Comparison of ENCODE assay signal across 22 mouse cellular contexts in the genomic region with DNA sequence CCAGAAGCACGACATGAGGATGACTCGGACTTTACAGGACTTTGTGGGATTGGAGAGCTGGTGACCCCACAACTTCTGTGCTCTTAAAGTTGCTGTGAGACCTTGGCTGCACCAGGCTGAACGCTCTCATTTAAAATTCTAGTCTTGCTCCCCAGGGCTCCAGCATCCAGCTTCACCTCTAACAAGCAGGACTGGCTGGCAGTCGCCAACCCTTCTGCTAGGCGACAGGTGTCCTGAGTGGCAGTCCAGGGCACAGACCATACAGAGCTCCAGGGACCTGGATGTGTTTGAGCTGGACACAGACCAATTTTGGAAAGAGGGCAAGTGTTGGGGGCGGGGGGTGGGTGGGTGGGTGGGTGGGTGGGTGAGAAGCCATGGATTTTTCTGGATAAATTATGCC. TPM values are rescaled to one million over a fixed set of nuclear protein-coding genes. Genes with fewer than 3 reads are reported as not detected.
DNase-seq lines count a peak whose midpoint lies in the region; ATAC-seq and TF ChIP-seq lines count a peak whose summit lies in the region.
"Had no signal": no experiment of that assay in that cellular context is flagged by ENCODE, and none has a peak within 500 bp of the region (broad histone marks: within the 10 kb centered on the region; RNA-seq: fewer than 3 reads in every experiment).

No protein-coding gene starts in this region.

- H3K4me2 ChIP-seq in forebrain, embryonic 12.5 days: peak overlapping the region; percentile 100; the same call in 1 of the 2 replicates
- H3K4me2 ChIP-seq in forebrain, embryonic 16.5 days (ENCODE audit: low read length): no peak overlapping the region
- peak overlapping the region; percentile 99 for H3K4me2 ChIP-seq in neural tube, embryonic 12.5 days (replicated peaks)

- H3K9me3 ChIP-seq in forebrain, embryonic 12.5 days: no peaks in the 10 kb centered on the region
- H3K9me3 ChIP-seq in forebrain, embryonic 16.5 days (ENCODE audit: control insufficient read depth, low read length): no peaks in the 10 kb centered on the region
- no peaks in the 10 kb centered on the region for H3K9me3 ChIP-seq in neural tube, embryonic 12.5 days
- H3K9me3 ChIP-seq: embryonic facial prominence, embryonic 15.5 days; forebrain, embryonic 10.5 days; forebrain, embryonic 15.5 days; heart, embryonic 10.5 days; heart, embryonic 15.5 days; hindbrain, embryonic 12.5 days; intestine, embryonic 15.5 days had no signal

- no peak overlapping the region for H3K27ac ChIP-seq in forebrain, embryonic 12.5 days
- H3K27ac ChIP-seq in forebrain, embryonic 16.5 days (ENCODE audit: low read length): no peak overlapping the region
- H3K27ac ChIP-seq in layer of hippocampus, adult 2 months: peak overlapping the region; percentile 54; the same call in 1 of the 2 replicates
- H3K27ac ChIP-seq in neural tube, embryonic 12.5 days: no peak overlapping the region
- H3K27ac ChIP-seq: embryonic facial prominence, embryonic 15.5 days; heart, embryonic 15.5 days; hindbrain, embryonic 12.5 days; intestine, embryonic 15.5 days had no signal

- DNase-seq in layer of hippocampus, adult 2 months (ENCODE audit: low spot score in 2 of 2): no peak
- no peak for DNase-seq in layer of hippocampus, adult 9-10 months (ENCODE audit: low spot score)
- no peak for DNase-seq in neural tube, embryonic 10.5 days (ENCODE audit: extremely low spot score, low spot score)
- DNase-seq: adrenal gland, adult 2 months; adrenal gland, postnatal 25 days; embryo, embryonic 11 days; gastrocnemius, postnatal 10 days; heart, adult 18-20 months; heart, postnatal 14 days had no signal

- no peak overlapping the region; the same call in 1 of the 2 replicates for H3K4me3 ChIP-seq in forebrain, embryonic 12.5 days (replicated peaks)
- no peak overlapping the region for H3K4me3 ChIP-seq in forebrain, embryonic 16.5 days (replicated peaks; ENCODE audit: low read length)
- H3K4me3 ChIP-seq in layer of hippocampus, adult 2 months: no peak overlapping the region
- H3K4me3 ChIP-seq in neural tube, embryonic 12.5 days: no peak overlapping the region
- H3K4me3 ChIP-seq: erythroblast, embryonic 14.5 days had no signal

- peaks cover 65% of the 10 kb centered on the region for H3K27me3 ChIP-seq in forebrain, embryonic 12.5 days
- no peaks in the 10 kb centered on the region for H3K27me3 ChIP-seq in forebrain, embryonic 16.5 days (replicated peaks; ENCODE audit: control insufficient read depth, insufficient read depth, low read length)
- H3K27me3 ChIP-seq in neural tube, embryonic 12.5 days (replicated peaks): peaks cover 51% of the 10 kb centered on the region

- WGBS in forebrain, embryonic 12.5 days: 29% methylated on average over 6 of the region's 6 CpGs
- 17% methylated on average over 6 of the region's 6 CpGs for WGBS in forebrain, embryonic 16.5 days
- 27% methylated on average over 6 of the region's 6 CpGs for WGBS in neural tube, embryonic 12.5 days

- no peak overlapping the region for H3K9ac ChIP-seq in forebrain, embryonic 12.5 days
- no peak overlapping the region for H3K9ac ChIP-seq in forebrain, embryonic 16.5 days (replicated peaks; ENCODE audit: low read depth, low read length)
- H3K9ac ChIP-seq in neural tube, embryonic 12.5 days: no peak overlapping the region

- TF ChIP-seq CTCF in layer of hippocampus, adult 2 months (conservative IDR thresholded peaks at IDR 0.05): no peak

- peaks cover 27% of the 10 kb centered on the region for H3K4me1 ChIP-seq in forebrain, embryonic 12.5 days
- peaks cover 23% of the 10 kb centered on the region for H3K4me1 ChIP-seq in forebrain, embryonic 16.5 days (replicated peaks; ENCODE audit: control insufficient read depth, insufficient read depth, low read length)
- H3K4me1 ChIP-seq in neural tube, embryonic 12.5 days: peaks cover 14% of the 10 kb centered on the region

- H3K36me3 ChIP-seq in forebrain, embryonic 12.5 days (replicated peaks): peaks cover 33% of the 10 kb centered on the region
- peaks cover 10% of the 10 kb centered on the region for H3K36me3 ChIP-seq in forebrain, embryonic 16.5 days (ENCODE audit: control insufficient read depth, insufficient read depth)
- H3K36me3 ChIP-seq in neural tube, embryonic 12.5 days: peaks cover 26% of the 10 kb centered on the region

- no peak for ATAC-seq in forebrain, embryonic 12.5 days (ENCODE audit: low FRiP score)
- no peak for ATAC-seq in forebrain, embryonic 16.5 days
- ATAC-seq in neural tube, embryonic 12.5 days (ENCODE audit: low FRiP score, low read depth): no peak
- ATAC-seq: intestine, embryonic 15.5 days had no signal

RNA-seq across cellular contexts. Expression of a gene that starts 0.7 kb away (rescaled TPM):
- 6.8 and 7.4 TPM in 2 replicates for polyA plus RNA-seq in forebrain, embryonic 12.5 days (2016; fragmentation: Nextera tagmentation; extraction: Ambion mirVana)
- polyA plus RNA-seq in forebrain, embryonic 16.5 days (2015; fragmentation: Nextera tagmentation; extraction: Ambion mirVana): 26.4 and 33.5 TPM in 2 replicates
- total RNA-seq in layer of hippocampus, adult 2 months (2021): 100 to 1,000 TPM; 118 to 121 TPM
- polyA plus RNA-seq in neural tube, embryonic 12.5 days (2016; fragmentation: Nextera tagmentation; extraction: Ambion mirVana): 6.1 and 7.8 TPM in 2 replicates
- polyA plus RNA-seq: heart, embryonic 10.5 days had no signal

RNA-seq across cellular contexts. Expression of a gene that starts 12.2 kb away (rescaled TPM):
- polyA plus RNA-seq in forebrain, embryonic 12.5 days (2016; fragmentation: Nextera tagmentation; extraction: Ambion mirVana): 319 and 331 TPM in 2 replicates
- polyA plus RNA-seq in forebrain, embryonic 16.5 days (2015; fragmentation: Nextera tagmentation; extraction: Ambion mirVana): 173 and 196 TPM in 2 replicates
- 100 to 1,000 TPM; 186 to 202 TPM for total RNA-seq in layer of hippocampus, adult 2 months (2021)
- 255 and 274 TPM in 2 replicates for polyA plus RNA-seq in neural tube, embryonic 12.5 days (2016; fragmentation: Nextera tagmentation; extraction: Ambion mirVana)

RNA-seq across cellular contexts. Expression of a gene that starts 19.0 kb away (rescaled TPM):
- 1.5 and 2.7 TPM in 2 replicates for polyA plus RNA-seq in forebrain, embryonic 12.5 days (2016; fragmentation: Nextera tagmentation; extraction: Ambion mirVana)
- 2.4 and 4.0 TPM in 2 replicates for polyA plus RNA-seq in forebrain, embryonic 16.5 days (2015; fragmentation: Nextera tagmentation; extraction: Ambion mirVana)
- 1 to 10 TPM; 6.5 to 7.7 TPM for total RNA-seq in layer of hippocampus, adult 2 months (2021)
- 5.8 and 7.3 TPM in 2 replicates for polyA plus RNA-seq in neural tube, embryonic 12.5 days (2016; fragmentation: Nextera tagmentation; extraction: Ambion mirVana)
- total RNA-seq: common myeloid progenitor, adult 5-6 weeks had no signal

RNA-seq across cellular contexts. Expression of a gene that starts 40.7 kb away (rescaled TPM):
- 20.3 and 21.3 TPM in 2 replicates for polyA plus RNA-seq in forebrain, embryonic 12.5 days (2016; fragmentation: Nextera tagmentation; extraction: Ambion mirVana)
- 20.7 and 21.3 TPM in 2 replicates for polyA plus RNA-seq in forebrain, embryonic 16.5 days (2015; fragmentation: Nextera tagmentation; extraction: Ambion mirVana)
- 10 to 100 TPM; 42.3 to 43.0 TPM for total RNA-seq in layer of hippocampus, adult 2 months (2021)
- 23.0 and 24.7 TPM in 2 replicates for polyA plus RNA-seq in neural tube, embryonic 12.5 days (2016; fragmentation: Nextera tagmentation; extraction: Ambion mirVana)

RNA-seq across cellular contexts. Expression of a gene that starts 46.3 kb away (rescaled TPM):
- polyA plus RNA-seq in forebrain, embryonic 12.5 days (2016; fragmentation: Nextera tagmentation; extraction: Ambion mirVana): 0.43 and 0.46 TPM in 2 replicates
- not detected in 2 replicates for polyA plus RNA-seq in forebrain, embryonic 16.5 days (2015; fragmentation: Nextera tagmentation; extraction: Ambion mirVana)
- not detected for total RNA-seq in layer of hippocampus, adult 2 months (2021)
- 0.58 and 1.1 TPM in 2 replicates for polyA plus RNA-seq in neural tube, embryonic 12.5 days (2016; fragmentation: Nextera tagmentation; extraction: Ambion mirVana)
- total RNA-seq: adrenal gland, adult 2 months; adrenal gland, postnatal 25 days; common myeloid progenitor, adult 5-6 weeks; gastrocnemius, postnatal 10 days; gastrocnemius, postnatal 4 days; heart, adult 18-20 months; heart, postnatal 14 days had no signal
- polyA plus RNA-seq: adrenal gland, adult 2 months; embryonic facial prominence, embryonic 15.5 days; erythroblast, embryonic 14.5 days; heart, embryonic 10.5 days; heart, embryonic 15.5 days; intestine, embryonic 15.5 days had no signal
